Mouse (Mus musculus) stomach, postnatal 0 days (tissue): ENCODE results near the gene Cd36.

Source experiments
- CTCF ChIP-seq: IDR thresholded peaks from 2 replicates; pipeline ENCODE4 v1.5.1; 2016; ENCODE audit warnings: antibody characterized with exemption, low read depth, mild to moderate bottlenecking, moderate library complexity
- EP300 ChIP-seq: optimal IDR thresholded peaks from 2 replicates; pipeline ENCODE3; 2016; ENCODE audit warnings: antibody characterized with exemption

GRCm38 (mm10) chr5:17746520-17746919 is 142.1 kb downstream of the Cd36 start:
- TF ChIP-seq EP300 (no peak), CTCF (no peak)
